Mouse (Mus musculus) frontal cortex, postnatal 14 days (tissue): ENCODE data around the gene Tppp3.

Experiments used
- DNase-seq, 2 experiments: peaks; one replicate each; pipeline ENCODE4 v3.0.0; 2022; ENCODE audit warnings: low spot score in 2 of 2

Tppp3 gene

DNA sequence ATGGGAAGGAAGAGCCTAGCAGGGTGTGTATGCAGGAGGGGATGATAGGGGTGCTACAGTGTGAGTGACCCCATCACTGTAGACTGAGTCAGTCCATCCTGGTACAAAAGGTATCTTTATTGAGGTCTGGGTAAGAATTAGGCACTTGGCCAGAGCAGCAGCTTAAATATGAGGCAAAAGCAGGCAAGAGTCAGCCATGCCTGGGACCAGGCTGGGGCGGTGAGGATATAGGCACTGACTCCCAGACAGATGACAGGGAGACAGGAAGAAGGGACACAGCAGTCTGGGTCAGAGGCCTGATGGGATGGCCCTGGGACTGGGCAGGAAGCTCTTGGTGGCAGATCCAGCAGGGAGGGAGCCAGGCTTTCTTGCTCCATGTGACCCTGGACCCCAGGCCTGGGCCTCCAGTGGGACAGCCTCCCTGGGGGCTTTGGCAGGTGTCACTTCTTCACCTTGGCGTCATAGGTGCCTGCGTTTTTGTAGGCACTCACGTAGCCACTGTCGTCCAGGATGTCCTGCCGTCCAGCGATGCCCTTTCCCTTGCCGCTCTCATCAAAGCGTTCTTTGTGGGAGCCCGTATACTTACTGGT, 3.8 kb downstream of the Tppp3 start:
- DNase-seq, result no peak

GRCm38 (mm10) chr8:105466700-105467291, 4.5 kb downstream of the Tppp3 start:
- no peak for DNase-seq

DNA sequence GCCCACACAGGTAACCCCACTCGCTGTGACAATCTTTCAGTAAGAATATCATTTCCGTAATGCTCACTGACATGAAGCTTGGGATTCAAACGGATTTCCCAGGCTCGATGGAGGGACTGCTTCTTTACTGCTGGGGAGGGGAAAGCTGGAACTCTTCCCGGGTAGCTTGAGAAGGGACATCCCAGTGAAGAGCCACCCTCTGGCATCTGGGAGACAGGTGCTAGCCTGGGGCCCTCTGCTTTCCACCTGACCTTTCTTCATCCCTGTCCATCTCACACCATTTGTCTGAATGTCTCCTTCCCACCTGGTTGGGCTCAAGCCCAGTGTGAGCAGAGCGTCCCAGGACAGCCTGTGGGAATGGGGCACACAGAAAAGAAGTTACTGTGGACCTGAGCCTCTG, 5.1 kb downstream of the Tppp3 start:
- no peak for DNase-seq

- DNase-seq, result no peak
Measured at GRCm38 (mm10) chr8:105464595-105464994, 6.7 kb downstream of the Tppp3 start.

- no peak for DNase-seq
Measured at GRCm38 (mm10) chr8:105461085-105461803, 10.1 kb downstream of the Tppp3 start.

GRCm38 (mm10) chr8:105455218-105455617, 16.1 kb downstream of the Tppp3 start:
- no peak for DNase-seq

GRCm38 (mm10) chr8:105454088-105454487, 17.2 kb downstream of the Tppp3 start:
- no peak for DNase-seq

DNA sequence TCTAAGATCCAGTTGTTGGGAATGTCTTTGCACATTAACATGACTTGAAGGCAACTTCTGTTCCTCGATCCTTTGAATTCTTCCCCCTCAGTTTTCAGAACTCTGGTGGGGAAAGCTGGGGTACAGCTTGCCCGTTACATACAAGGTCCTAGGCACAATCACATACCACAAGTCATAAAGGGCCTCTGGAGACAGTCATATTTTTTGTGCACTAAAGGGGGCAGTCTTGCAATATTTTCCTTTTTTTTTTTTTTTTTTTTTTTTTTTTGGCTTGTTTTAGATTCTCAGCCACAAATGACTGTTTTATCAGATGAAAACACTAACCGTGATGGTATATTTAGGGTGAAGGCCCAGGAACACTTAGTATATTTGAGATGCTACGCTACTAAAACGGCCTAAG, 18.0 kb downstream of the Tppp3 start:
- no peak for DNase-seq

DNA sequence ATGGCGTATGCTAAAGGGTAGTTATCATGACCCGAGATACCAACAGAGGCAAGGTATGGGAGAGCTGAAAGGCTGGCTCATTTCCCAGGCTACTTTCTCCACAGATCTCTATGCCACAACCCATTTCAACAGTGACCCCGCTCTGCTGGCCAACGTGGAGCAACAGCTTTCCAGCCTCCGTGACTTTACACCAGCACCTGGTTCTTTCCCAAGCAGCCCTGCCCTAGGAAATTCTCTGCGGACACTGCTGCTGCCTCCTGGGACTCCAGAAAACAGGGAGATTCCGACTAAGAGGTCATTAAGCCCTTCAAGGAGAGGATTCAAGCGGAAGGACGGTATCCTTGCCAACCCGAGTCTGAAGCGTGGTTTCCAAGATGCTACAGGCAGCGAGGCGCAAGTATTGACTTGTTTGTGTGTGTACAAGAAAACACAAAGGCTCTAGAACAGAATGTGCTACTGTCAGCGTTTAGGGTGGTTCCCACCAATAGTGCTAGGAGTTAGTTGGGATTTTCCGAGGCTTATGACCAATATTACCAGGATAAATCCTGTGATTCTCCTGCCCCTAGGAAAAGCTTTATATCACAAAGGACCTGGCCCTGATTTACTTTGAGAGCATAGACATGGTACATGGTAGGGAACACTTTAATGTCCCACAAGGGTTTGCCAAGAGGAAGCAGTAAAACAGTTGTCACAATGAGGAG, 19.3 kb downstream of the Tppp3 start:
- DNase-seq, result no peak

- DNase-seq, result no peak
Measured at GRCm38 (mm10) chr8:105450977-105451376, 20.3 kb downstream of the Tppp3 start.

- no peak for DNase-seq
Measured at GRCm38 (mm10) chr8:105448596-105448995, 22.7 kb downstream of the Tppp3 start.

- no peak for DNase-seq
Measured at GRCm38 (mm10) chr8:105448188-105448587, 23.1 kb downstream of the Tppp3 start.

GRCm38 (mm10) chr8:105446127-105446552, 25.2 kb downstream of the Tppp3 start:
- no peak for DNase-seq

GRCm38 (mm10) chr8:105445296-105446126, 25.8 kb downstream of the Tppp3 start:
- no peak for DNase-seq

DNA sequence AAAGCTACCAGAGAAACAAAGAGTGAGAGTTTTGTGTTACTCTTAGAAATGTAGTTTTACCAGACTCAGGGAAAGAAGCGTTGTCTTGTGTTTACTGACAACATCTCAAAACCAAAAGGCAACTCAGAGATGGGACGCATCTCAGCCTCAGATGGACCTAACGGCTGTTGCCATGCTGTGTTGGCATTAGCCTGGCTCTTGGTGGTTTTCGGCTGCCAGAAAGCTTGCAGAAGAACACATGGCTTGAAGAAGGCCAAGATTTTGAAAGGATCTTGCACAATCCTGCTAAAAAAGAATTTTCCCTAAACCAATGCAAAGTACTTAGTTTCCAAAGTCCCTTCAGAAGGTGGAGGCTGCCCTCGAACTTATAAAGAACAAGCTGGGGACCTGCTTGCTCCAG, 28.7 kb downstream of the Tppp3 start:
- no peak for DNase-seq

GRCm38 (mm10) chr8:105441433-105441832, 29.9 kb downstream of the Tppp3 start:
- no peak for DNase-seq

GRCm38 (mm10) chr8:105438865-105439264, 32.5 kb downstream of the Tppp3 start:
- DNase-seq, result no peak

- no peak for DNase-seq
Measured at GRCm38 (mm10) chr8:105437078-105437748, 34.1 kb downstream of the Tppp3 start.

GRCm38 (mm10) chr8:105436218-105436617, 35.1 kb downstream of the Tppp3 start:
- DNase-seq, result no peak

- DNase-seq, result no peak
Measured at GRCm38 (mm10) chr8:105434136-105434535, 37.2 kb downstream of the Tppp3 start.

DNA sequence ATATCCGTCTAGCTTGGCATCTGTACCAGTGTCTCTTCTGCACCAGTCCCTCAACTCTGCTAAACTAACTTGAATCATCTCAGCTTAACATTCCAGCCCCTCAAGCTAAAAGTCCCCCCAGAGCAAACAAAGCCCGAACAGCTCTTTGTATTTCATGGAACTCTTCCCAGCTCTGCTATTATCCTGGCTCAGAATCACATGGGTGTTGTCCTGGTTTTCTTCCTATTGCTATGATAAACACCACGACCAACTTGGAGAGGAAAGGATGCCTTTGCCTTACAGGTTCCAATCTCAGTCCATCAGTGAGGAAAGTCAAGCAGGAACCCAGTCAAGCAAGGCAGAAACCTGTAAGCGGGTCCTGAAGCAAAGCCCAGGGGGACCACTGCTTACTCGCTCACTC, 37.8 kb downstream of the Tppp3 start:
- DNase-seq, result no peak
